Mouse (Mus musculus): ENCODE data around the gene Gba. TPM values are rescaled to one million over a fixed set of nuclear protein-coding genes. Genes with fewer than 3 reads are reported as not detected.

Gba gene
- total and polyA plus RNA-seq, 3 experiments = 49.1 to 55.0 TPM; not detected in 1

GRCm38 (mm10) chr3:89190436-89190835 is 12.3 kb upstream of the Gba start (continued):
- TF ChIP-seq NELFE (IDR thresholded peaks at IDR 0.05; ENCODE audit: low read depth, low read length) (peak; percentile 54), MAZ (IDR thresholded peaks at IDR 0.05; ENCODE audit: low read depth, low read length) (no peak), TAL1 (IDR thresholded peaks at IDR 0.05; ENCODE audit: low read length) (peak; percentile 93)

GRCm38 (mm10) chr3:89193351-89193750 is 9.4 kb upstream of the Gba start:
- Histone ChIP-seq H3K27ac (ENCODE audit: control insufficient read depth, low read depth, low read length) (no peak overlapping the region), H3K9ac (ENCODE audit: control insufficient read depth, low read depth, low read length, poor library complexity, severe bottlenecking) (no peak overlapping the region), H3K4me1 (ENCODE audit: control insufficient read depth in 1 of 2, insufficient read depth in 2 of 2, low read length in 2 of 2) (peaks cover 27 to 41% of the 10 kb centered on the region in 2 experiments), H3K9me3 (replicated peaks; ENCODE audit: insufficient read depth, low read length) (no peaks in the 10 kb centered on the region), H3K36me3 (ENCODE audit: control insufficient read depth in 1 of 2, insufficient read depth in 2 of 2, low read length in 2 of 2) (peaks cover 0 to 37% of the 10 kb centered on the region in 2 experiments; a peak in 2 of 4 replicates), H3K79me2 (ENCODE audit: control insufficient read depth, insufficient read depth, low read length, poor library complexity) (no peaks in the 10 kb centered on the region; the same call in 1 of the 2 replicates), H3K4me3 (ENCODE audit: control insufficient read depth in 1 of 2, insufficient read depth in 1 of 2, low read depth in 2 of 2, low read length in 2 of 2) (no peak overlapping the region), H3K27me3 (ENCODE audit: control insufficient read depth in 1 of 2, insufficient read depth in 2 of 2, low read length in 2 of 2) (no peaks in the 10 kb centered on the region)
- DNase-seq (ENCODE audit: low read depth, low spot score) = peak; percentile 63
- TF ChIP-seq TBP (IDR thresholded peaks at IDR 0.05; ENCODE audit: low read depth, low read length) (no peak), CHD2 (IDR thresholded peaks at IDR 0.05; ENCODE audit: low read length) (no peak), RAD21 (IDR thresholded peaks at IDR 0.05; ENCODE audit: low read depth, low read length) (peak; percentile 7), JUND (IDR thresholded peaks at IDR 0.05; ENCODE audit: low read depth, low read length) (no peak), CTCF (IDR thresholded peaks at IDR 0.05 in 2 of 3, conservative IDR thresholded peaks at IDR 0.05 in 1 of 3; ENCODE audit: control insufficient read depth in 1 of 3, insufficient read depth in 1 of 3, low read depth in 2 of 3, low read length in 3 of 3, poor library complexity in 1 of 3, severe bottlenecking in 1 of 3) (peak; percentile 35 to 54 (median 43)), POLR2AphosphoS5 (IDR thresholded peaks at IDR 0.05; ENCODE audit: borderline replicate concordance, low read depth, low read length) (no peak), ZMIZ1 (IDR thresholded peaks at IDR 0.05; ENCODE audit: low read depth, low read length) (no peak), TCF12 (IDR thresholded peaks at IDR 0.05; ENCODE audit: low read depth, low read length) (no peak)

- Histone ChIP-seq H3K9ac (ENCODE audit: control insufficient read depth, low read depth, low read length, poor library complexity, severe bottlenecking) (no peak overlapping the region), H3K36me3 (ENCODE audit: control insufficient read depth in 1 of 2, insufficient read depth in 2 of 2, low read length in 2 of 2) (peaks cover 0 to 32% of the 10 kb centered on the region in 2 experiments; a peak in 2 of 4 replicates), H3K27ac (ENCODE audit: control insufficient read depth, low read depth, low read length) (no peak overlapping the region), H3K27me3 (ENCODE audit: control insufficient read depth in 1 of 2, insufficient read depth in 2 of 2, low read length in 2 of 2) (no peaks in the 10 kb centered on the region), H3K4me3 (ENCODE audit: control insufficient read depth in 1 of 2, insufficient read depth in 1 of 2, low read depth in 2 of 2, low read length in 2 of 2) (no peak overlapping the region), H3K79me2 (ENCODE audit: control insufficient read depth, insufficient read depth, low read length, poor library complexity) (no peaks in the 10 kb centered on the region; the same call in 1 of the 2 replicates), H3K9me3 (replicated peaks; ENCODE audit: insufficient read depth, low read length) (no peaks in the 10 kb centered on the region), H3K4me1 (ENCODE audit: control insufficient read depth in 1 of 2, insufficient read depth in 2 of 2, low read length in 2 of 2) (peaks cover 26 to 36% of the 10 kb centered on the region in 2 experiments)
- TF ChIP-seq GATA1 (IDR thresholded peaks at IDR 0.05; ENCODE audit: low read depth, low read length) (no peak), CTCF (IDR thresholded peaks at IDR 0.05 in 2 of 3, conservative IDR thresholded peaks at IDR 0.05 in 1 of 3; ENCODE audit: control insufficient read depth in 1 of 3, insufficient read depth in 1 of 3, low read depth in 2 of 3, low read length in 3 of 3, poor library complexity in 1 of 3, severe bottlenecking in 1 of 3) (peak; percentile 50 to 87 (median 68)), RCOR1 (IDR thresholded peaks at IDR 0.05; ENCODE audit: low read depth, low read length) (no peak), SMC3 (IDR thresholded peaks at IDR 0.05; ENCODE audit: low read depth, low read length) (peak; percentile 93), TAL1 (IDR thresholded peaks at IDR 0.05; ENCODE audit: low read length) (no peak), E2F4 (IDR thresholded peaks at IDR 0.05; ENCODE audit: borderline replicate concordance, low read depth, low read length) (no peak), RAD21 (IDR thresholded peaks at IDR 0.05; ENCODE audit: low read depth, low read length) (peak; percentile 84), MXI1 (IDR thresholded peaks at IDR 0.05; ENCODE audit: low read depth, low read length) (peak; percentile 90), MYC (IDR thresholded peaks at IDR 0.05; ENCODE audit: low read depth, low read length) (peak; percentile 74), SIN3A (IDR thresholded peaks at IDR 0.05; ENCODE audit: low read length) (peak; percentile 87), ZC3H11A (IDR thresholded peaks at IDR 0.05; ENCODE audit: low read depth, low read length) (peak; percentile 75), ZNF384 (IDR thresholded peaks at IDR 0.05; ENCODE audit: low read depth, low read length) (peak; percentile 39; the same call in 1 of the 2 replicates), ETS1 (IDR thresholded peaks at IDR 0.05; ENCODE audit: low read depth, low read length) (0 out of 2 replicates have a peak, but pooled peaks have one; percentile 27), MYB (IDR thresholded peaks at IDR 0.05; ENCODE audit: low read depth, low read length) (no peak), EP300 (IDR thresholded peaks at IDR 0.05; ENCODE audit: low read depth in 1 of 2, low read length in 2 of 2) (no peak), MAX (IDR thresholded peaks at IDR 0.05; ENCODE audit: low read length) (peak; percentile 76), HCFC1 (IDR thresholded peaks at IDR 0.05; ENCODE audit: low read depth, low read length) (no peak)
- DNase-seq (ENCODE audit: low read depth, low spot score) = peak; percentile 81
Measured at GRCm38 (mm10) chr3:89193853-89194252, 8.9 kb upstream of the Gba start.
